Mouse (Mus musculus) cerebellum, adult 11-12 months (tissue): ENCODE results near the gene Akr1c19.

ENCODE experiments used
- DNase-seq: peaks from one replicate; pipeline ENCODE4 v3.0.0; 2022

Akr1c19 gene

GRCm38 (mm10) chr13:4277526-4277925 lies 49.0 kb downstream of the Akr1c19 start:
- DNase-seq, result no peak

- DNase-seq, result no peak
Observed at GRCm38 (mm10) chr13:4279284-4279683, 50.8 kb downstream of the Akr1c19 start, which contains the start of gene Akr1c12. Gene Akr1c12, minus strand, starts transcription at chr13:4279433.

GRCm38 (mm10) chr13:4281471-4282412 lies 53.2 kb downstream of the Akr1c19 start:
- DNase-seq, result no peak

GRCm38 (mm10) chr13:4296991-4297390 lies 68.5 kb downstream of the Akr1c19 start:
- no peak for DNase-seq
